Comparison of ENCODE assay signal across 18 mouse cellular contexts in genomic region chr10:69831568-69831967, GRCm38 (mm10).
"Had no signal": no experiment of that assay in that cellular context is flagged by ENCODE, and none has a peak within 500 bp of the region (broad histone marks: within the 10 kb centered on the region; RNA-seq: fewer than 3 reads in every experiment).

No protein-coding gene starts in this region.

- H3K4me1 ChIP-seq: limb, embryonic 12.5 days had no signal

- ATAC-seq: liver, postnatal 0 days had no signal

- H3K27me3 ChIP-seq: limb, embryonic 12.5 days; limb, embryonic 15.5 days had no signal

- H3K9me3 ChIP-seq: limb, embryonic 12.5 days; limb, embryonic 15.5 days had no signal

- H3K9ac ChIP-seq: limb, embryonic 12.5 days; limb, embryonic 15.5 days; liver, embryonic 14.5 days; liver, postnatal 0 days; lung, embryonic 14.5 days had no signal

- H3K4me2 ChIP-seq: limb, embryonic 12.5 days; limb, embryonic 15.5 days; liver, embryonic 11.5 days; lung, embryonic 14.5 days; midbrain, embryonic 11.5 days had no signal

- H3K27ac ChIP-seq: kidney, postnatal 0 days; limb, embryonic 12.5 days; limb, embryonic 15.5 days; liver, embryonic 14.5 days; stomach, postnatal 0 days had no signal

- DNase-seq: kidney, postnatal 4 days; left cerebral cortex, postnatal 4 days; liver, postnatal 0 days; lung, embryonic 14.5 days; midbrain, embryonic 14.5 days; right cerebral cortex, adult 18-20 months; right cerebral cortex, postnatal 14 days; right cerebral cortex, postnatal 4 days; thymus, adult 2 months; thymus, postnatal 14 days; thymus, postnatal 4 days had no signal

- H3K4me3 ChIP-seq: limb, embryonic 12.5 days; limb, embryonic 15.5 days had no signal

- H3K36me3 ChIP-seq: limb, embryonic 12.5 days; limb, embryonic 15.5 days had no signal
